Mouse (Mus musculus) ES-Bruce4 (cell line): ENCODE measurements around the gene Fam102a.

Experiments
- CTCF ChIP-seq: IDR thresholded peaks from one replicate; pipeline ENCODE4 v1.8.1; 2011; ENCODE audit warnings: low read depth, low read length
- EP300 ChIP-seq: IDR thresholded peaks from 2 replicates; pipeline ENCODE4 v1.6.1; 2011; ENCODE audit warnings: low read depth, low read length; ENCODE audit not compliant: insufficient read depth
- POLR2A ChIP-seq: IDR thresholded peaks from one replicate; pipeline ENCODE4 v1.8.1; 2011; ENCODE audit warnings: low read length; ENCODE audit not compliant: insufficient read depth

DNA sequence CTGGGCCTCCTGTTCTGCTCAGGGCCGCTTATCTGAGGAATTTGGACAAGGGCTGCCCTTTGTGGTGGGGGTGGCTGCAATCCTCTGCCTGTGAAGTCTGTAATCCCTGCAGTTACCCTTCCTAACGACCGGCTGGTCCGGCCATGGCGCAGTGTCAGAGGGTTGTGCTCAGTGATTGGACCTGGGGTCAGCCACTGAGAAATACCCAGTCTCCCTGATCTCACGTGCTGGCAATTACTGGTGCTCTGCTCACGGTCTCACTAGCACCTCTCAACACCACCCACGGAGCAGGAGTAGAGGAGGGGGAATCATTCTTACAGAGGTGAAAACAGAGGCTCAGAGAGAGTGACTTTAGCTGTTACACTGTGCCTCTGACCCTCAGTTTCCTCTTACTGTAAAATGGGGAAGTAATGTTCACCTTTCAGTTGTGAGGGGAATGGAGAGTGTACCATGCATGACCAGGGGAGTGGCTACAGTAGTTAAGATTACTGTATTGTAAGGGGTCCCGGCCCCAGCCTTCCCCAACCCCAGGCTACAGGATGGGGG is 2.3 kb downstream of the Fam102a start:
- TF ChIP-seq EP300 (no peak), CTCF (no peak), POLR2A (no peak)
